Mouse (Mus musculus): ENCODE measurements around the gene Aipl1.

The Aipl1 gene

GRCm38 (mm10) chr11:72037409-72037808 lies at the start of gene Aipl1:
TSS of gene Aipl1 (minus strand) at chr11:72037509.
- TF ChIP-seq GATA4 (IDR thresholded peaks at IDR 0.05; ENCODE audit: insufficient replicate concordance, low read length) = no peak

GRCm38 (mm10) chr11:72086251-72087046 lies 49.1 kb upstream of the Aipl1 start:
- TF ChIP-seq GATA4 (IDR thresholded peaks at IDR 0.05; ENCODE audit: insufficient replicate concordance, low read length) = no peak

- TF ChIP-seq GATA4 (IDR thresholded peaks at IDR 0.05; ENCODE audit: insufficient replicate concordance, low read length) = no peak
Observed at GRCm38 (mm10) chr11:72084337-72084736, 47.0 kb upstream of the Aipl1 start.

- no peak for TF ChIP-seq GATA4 (IDR thresholded peaks at IDR 0.05; ENCODE audit: insufficient replicate concordance, low read length)
Observed at GRCm38 (mm10) chr11:72082601-72083000, 45.3 kb upstream of the Aipl1 start.

- TF ChIP-seq GATA4 (IDR thresholded peaks at IDR 0.05; ENCODE audit: insufficient replicate concordance, low read length) = no peak
Observed at GRCm38 (mm10) chr11:72080461-72080860, 43.2 kb upstream of the Aipl1 start.

GRCm38 (mm10) chr11:72078647-72079046 lies 41.3 kb upstream of the Aipl1 start:
- TF ChIP-seq GATA4 (IDR thresholded peaks at IDR 0.05; ENCODE audit: insufficient replicate concordance, low read length) = no peak

- TF ChIP-seq GATA4 (IDR thresholded peaks at IDR 0.05; ENCODE audit: insufficient replicate concordance, low read length) = no peak
Observed at GRCm38 (mm10) chr11:72078056-72078455, 40.7 kb upstream of the Aipl1 start.

GRCm38 (mm10) chr11:72074230-72074629 lies 36.9 kb upstream of the Aipl1 start:
- no peak for TF ChIP-seq GATA4 (IDR thresholded peaks at IDR 0.05; ENCODE audit: insufficient replicate concordance, low read length)

GRCm38 (mm10) chr11:72072331-72072905 lies 35.1 kb upstream of the Aipl1 start:
- no peak for TF ChIP-seq GATA4 (IDR thresholded peaks at IDR 0.05; ENCODE audit: insufficient replicate concordance, low read length)

GRCm38 (mm10) chr11:72070733-72071132 lies 33.4 kb upstream of the Aipl1 start:
- no peak for TF ChIP-seq GATA4 (IDR thresholded peaks at IDR 0.05; ENCODE audit: insufficient replicate concordance, low read length)

- TF ChIP-seq GATA4 (IDR thresholded peaks at IDR 0.05; ENCODE audit: insufficient replicate concordance, low read length) = no peak
Observed at GRCm38 (mm10) chr11:72068026-72068425, 30.7 kb upstream of the Aipl1 start.

- TF ChIP-seq GATA4 (IDR thresholded peaks at IDR 0.05; ENCODE audit: insufficient replicate concordance, low read length) = no peak
Observed at GRCm38 (mm10) chr11:72067326-72067725, 30.0 kb upstream of the Aipl1 start.

GRCm38 (mm10) chr11:72066330-72066729 lies 29.0 kb upstream of the Aipl1 start:
- no peak for TF ChIP-seq GATA4 (IDR thresholded peaks at IDR 0.05; ENCODE audit: insufficient replicate concordance, low read length)

GRCm38 (mm10) chr11:72065103-72065502 lies 27.8 kb upstream of the Aipl1 start:
- TF ChIP-seq GATA4 (IDR thresholded peaks at IDR 0.05; ENCODE audit: insufficient replicate concordance, low read length) = no peak

- no peak for TF ChIP-seq GATA4 (IDR thresholded peaks at IDR 0.05; ENCODE audit: insufficient replicate concordance, low read length)
Observed at GRCm38 (mm10) chr11:72064414-72064813, 27.1 kb upstream of the Aipl1 start.

GRCm38 (mm10) chr11:72061093-72061620 lies 23.8 kb upstream of the Aipl1 start:
- no peak for TF ChIP-seq GATA4 (IDR thresholded peaks at IDR 0.05; ENCODE audit: insufficient replicate concordance, low read length)
